Mouse (Mus musculus): ENCODE results near the gene Aldh3a2.

DNA sequence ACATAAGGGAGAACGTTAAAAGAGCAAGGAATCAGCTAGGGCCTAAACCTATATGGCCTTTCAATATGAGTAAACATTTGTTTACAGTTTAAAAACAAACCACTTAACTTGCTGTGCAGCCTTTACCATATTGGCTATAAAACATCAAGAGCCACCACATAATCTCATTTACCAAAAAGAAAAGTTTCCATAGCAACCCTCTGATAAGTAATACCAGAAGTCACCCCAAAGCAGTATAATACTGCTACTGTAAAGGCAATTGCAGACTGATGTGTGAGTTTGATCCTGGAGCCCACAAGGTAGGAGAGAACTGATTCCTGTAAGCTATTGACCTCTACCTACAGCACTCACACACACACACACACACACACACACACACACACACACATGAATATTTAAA lies 7.2 kb upstream of the Aldh3a2 start:
- TF ChIP-seq POLR2A (IDR thresholded peaks at IDR 0.05; ENCODE audit: insufficient read depth, low read depth, low read length) (no peak), CTCF (IDR thresholded peaks at IDR 0.05; ENCODE audit: insufficient read depth, low read depth, low read length) (no peak)
